8 mouse cellular contexts compared by ENCODE assay signal in the genomic region with DNA sequence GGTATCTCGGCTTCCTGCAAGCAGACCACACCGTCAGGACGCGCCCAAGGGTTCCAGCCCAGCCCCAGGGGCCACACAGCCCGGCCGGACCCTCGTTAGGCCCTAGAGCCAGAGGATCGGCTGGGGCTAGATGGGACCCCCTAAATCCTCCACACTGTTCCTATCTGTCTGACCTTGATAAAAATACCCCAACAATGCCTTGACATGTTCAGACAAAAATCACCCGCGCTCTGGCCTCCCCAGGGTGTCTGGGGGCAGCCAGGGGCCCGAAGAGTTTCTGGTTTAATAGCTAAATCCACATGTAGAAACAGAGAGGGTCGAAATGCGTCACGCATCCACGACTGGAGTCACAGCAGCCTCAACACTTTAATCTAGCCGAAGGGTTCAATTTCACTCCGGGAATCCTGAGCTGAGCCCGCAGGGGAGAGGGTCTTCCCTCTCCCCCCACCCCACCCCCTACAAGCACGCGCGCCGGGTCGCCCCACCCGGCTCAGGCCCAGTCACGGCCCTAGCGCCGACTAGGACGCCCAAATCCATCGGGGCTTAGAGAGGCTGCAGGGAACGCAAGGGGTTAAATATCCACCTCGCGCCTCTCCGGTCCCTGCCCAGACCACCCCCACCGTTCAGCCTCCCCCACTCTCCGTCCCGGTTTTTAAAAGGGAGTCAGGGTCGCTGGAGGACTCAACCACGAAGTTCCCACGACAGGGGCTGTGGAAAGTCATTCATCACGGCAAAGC. TPM values are rescaled to one million over a fixed set of nuclear protein-coding genes. Genes with fewer than 3 reads are reported as not detected.
DNase-seq lines count a peak whose midpoint lies in the region; ATAC-seq and TF ChIP-seq lines count a peak whose summit lies in the region.

No protein-coding gene starts in this region.

- TF ChIP-seq EP300 in ES-Bruce4 (IDR thresholded peaks at IDR 0.05; ENCODE audit: insufficient read depth, low read depth, low read length): no peak

- 1% methylated on average over 40 of the region's 40 CpGs for WGBS in forebrain, postnatal 0 days
- WGBS in liver, embryonic 11.5 days: 1% methylated on average over 37 of the region's 40 CpGs
- WGBS in small intestine, adult 2 months: 1% methylated on average over 40 of the region's 40 CpGs

- no peaks in the 10 kb centered on the region for H3K36me3 ChIP-seq in ES-Bruce4 (ENCODE audit: control insufficient read depth, insufficient read depth, low read length, poor library complexity, severe bottlenecking)
- H3K36me3 ChIP-seq in forebrain, postnatal 0 days (ENCODE audit: insufficient read depth): no peaks in the 10 kb centered on the region
- H3K36me3 ChIP-seq in liver, embryonic 11.5 days (ENCODE audit: control insufficient read depth, insufficient read depth, low read length): no peaks in the 10 kb centered on the region
- H3K36me3 ChIP-seq in small intestine, adult 2 months (ENCODE audit: control insufficient read depth, insufficient read depth, low read length): no peaks in the 10 kb centered on the region

- no peaks in the 10 kb centered on the region for H3K9me3 ChIP-seq in ES-Bruce4 (replicated peaks; ENCODE audit: control insufficient read depth, insufficient read depth, low read length, poor library complexity, severe bottlenecking)
- no peaks in the 10 kb centered on the region for H3K9me3 ChIP-seq in forebrain, postnatal 0 days (ENCODE audit: low read length)
- no peaks in the 10 kb centered on the region for H3K9me3 ChIP-seq in liver, embryonic 11.5 days (ENCODE audit: control insufficient read depth, low read length)

- no peak for ATAC-seq in cerebellum, adult (ENCODE audit: insufficient number of reproducible peaks, low FRiP score, low TSS enrichment)
- ATAC-seq in forebrain, postnatal 0 days: no peak
- ATAC-seq in liver, embryonic 11.5 days (replicated peaks; ENCODE audit: low FRiP score): no peak

- peaks cover 11% of the 10 kb centered on the region for H3K4me1 ChIP-seq in ES-Bruce4 (ENCODE audit: control insufficient read depth, insufficient read depth, low read length)
- H3K4me1 ChIP-seq in forebrain, postnatal 0 days (ENCODE audit: insufficient read depth): peaks cover 21% of the 10 kb centered on the region
- peaks cover 16% of the 10 kb centered on the region for H3K4me1 ChIP-seq in liver, embryonic 11.5 days (replicated peaks; ENCODE audit: control insufficient read depth, insufficient read depth, low read length)
- H3K4me1 ChIP-seq in small intestine, adult 2 months (ENCODE audit: control insufficient read depth, insufficient read depth, insufficient read length, low read length): peaks cover 46% of the 10 kb centered on the region

- H3K27ac ChIP-seq in ES-Bruce4 (ENCODE audit: insufficient read depth, low read length): no peak overlapping the region
- H3K27ac ChIP-seq in forebrain, postnatal 0 days (ENCODE audit: low read depth, low read length): no peak overlapping the region
- H3K27ac ChIP-seq in liver, embryonic 11.5 days (ENCODE audit: low read depth, low read length): no peak overlapping the region
- H3K27ac ChIP-seq in small intestine, adult 2 months (ENCODE audit: insufficient read depth, low read depth, low read length): peak overlapping the region; percentile 74

- no peak for TF ChIP-seq CTCF in ES-Bruce4 (IDR thresholded peaks at IDR 0.05; ENCODE audit: low read depth, low read length)
- TF ChIP-seq CTCF in forebrain, postnatal 0 days (IDR thresholded peaks at IDR 0.05; ENCODE audit: low read depth): no peak
- TF ChIP-seq CTCF in small intestine, adult 2 months (IDR thresholded peaks at IDR 0.05; ENCODE audit: extremely low read depth, insufficient read length, insufficient replicate concordance, low read depth, low read length): no peak

- TF ChIP-seq POLR2A in ES-Bruce4 (IDR thresholded peaks at IDR 0.05; ENCODE audit: insufficient read depth, low read length): no peak
- TF ChIP-seq POLR2A in small intestine, adult 2 months (IDR thresholded peaks at IDR 0.05; ENCODE audit: low read depth, low read length): no peak

- peak overlapping the region; percentile 83 for H3K4me2 ChIP-seq in forebrain, postnatal 0 days (ENCODE audit: low read depth)
- H3K4me2 ChIP-seq in liver, embryonic 11.5 days: peak overlapping the region; percentile 77

- DNase-seq in cerebellum, adult 9-11 months: peak; percentile 36
- DNase-seq in forebrain, postnatal 0 days: no peak
- DNase-seq in liver, embryonic 11.5 days (ENCODE audit: low spot score): no peak
- no peak for DNase-seq in spleen, postnatal 36 days (ENCODE audit: low spot score in 2 of 2)
- DNase-seq in right cerebral cortex, postnatal 25 days: no peak

- H3K27me3 ChIP-seq in ES-Bruce4 (ENCODE audit: control insufficient read depth, insufficient read depth, low read length, poor library complexity, severe bottlenecking): no peaks in the 10 kb centered on the region
- peaks cover 28% of the 10 kb centered on the region for H3K27me3 ChIP-seq in forebrain, postnatal 0 days (ENCODE audit: insufficient read depth, low read length)
- peaks cover 87% of the 10 kb centered on the region for H3K27me3 ChIP-seq in liver, embryonic 11.5 days (replicated peaks; ENCODE audit: control insufficient read depth, insufficient read depth, low read length)
- no peaks in the 10 kb centered on the region; the same call in 1 of the 2 replicates for H3K27me3 ChIP-seq in small intestine, adult 2 months (ENCODE audit: control insufficient read depth, insufficient read depth, low read length)

- H3K9ac ChIP-seq in ES-Bruce4 (ENCODE audit: low read depth, poor library complexity, severe bottlenecking): peak overlapping the region; percentile 89
- peak overlapping the region; percentile 81 for H3K9ac ChIP-seq in forebrain, postnatal 0 days
- H3K9ac ChIP-seq in liver, embryonic 11.5 days (ENCODE audit: low read depth, low read length): no peak overlapping the region

- H3K4me3 ChIP-seq in ES-Bruce4 (ENCODE audit: low read depth, low read length): peak overlapping the region; percentile 67
- H3K4me3 ChIP-seq in forebrain, postnatal 0 days (ENCODE audit: low read depth, low read length): peak overlapping the region; percentile 74
- H3K4me3 ChIP-seq in liver, embryonic 11.5 days (ENCODE audit: low read depth, low read length): peak overlapping the region; percentile 64
- H3K4me3 ChIP-seq in small intestine, adult 2 months (ENCODE audit: low read depth, low read length): peak overlapping the region; percentile 82

RNA-seq across cellular contexts. Expression of a gene that starts 3.6 kb away (rescaled TPM):
- 48.7 and 49.5 TPM in 2 replicates for polyA plus RNA-seq in ES-Bruce4 (2011; ENCODE audit: insufficient read depth, insufficient read length, low read depth, missing spikeins)
- total RNA-seq in forebrain, postnatal 0 days (2014; rRNA removed): 57.8 and 63.4 TPM in 2 replicates
- polyA plus RNA-seq in forebrain, postnatal 0 days (2015; fragmentation: Nextera tagmentation; extraction: Ambion mirVana): 43.3 and 47.8 TPM in 2 replicates
- polyA plus RNA-seq in liver, embryonic 11.5 days (2014; fragmentation: Nextera tagmentation; extraction: Ambion mirVana): 3.4 and 5.0 TPM in 2 replicates
- polyA plus RNA-seq in small intestine, adult 2 months (2012; rRNA removed): 39.7 and 74.2 TPM in 2 replicates
